Mouse (Mus musculus) forebrain, postnatal 0 days (tissue): ENCODE results near the gene Agbl4. TPM values are rescaled to one million over a fixed set of nuclear protein-coding genes. Genes with fewer than 3 reads are reported as not detected.

ENCODE experiments used
- ATAC-seq: fragments of 200-750 bp; cut with Nextera tagmentation; 2 replicates; pipeline ENCODE4 v1.8.0; 2017; ENCODE audit warnings: mild to moderate bottlenecking, moderate library complexity
- DNase-seq: peaks from one replicate; pipeline ENCODE4 v3.0.0-alpha.2; 2015
- H3K27ac ChIP-seq: fragments of 300-500 bp; sonication (generic); 2 replicates; pipeline ENCODE4 v1.5.1; 2014; ENCODE audit warnings: low read depth, mild to moderate bottlenecking, antibody characterized with exemption, low read length, moderate library complexity, mixed read lengths
- H3K27me3 ChIP-seq: fragments of 300-500 bp; sonication (generic); 2 replicates; pipeline ENCODE4 v1.6.1; 2014; ENCODE audit warnings: mild to moderate bottlenecking, low read length, mixed read lengths; ENCODE audit not compliant: insufficient read depth
- H3K36me3 ChIP-seq: fragments of 300-500 bp; sonication (generic); 2 replicates; pipeline ENCODE4 v1.6.1; 2014; ENCODE audit warnings: mild to moderate bottlenecking, moderate library complexity; ENCODE audit not compliant: insufficient read depth
- H3K4me1 ChIP-seq: fragments of 300-500 bp; sonication (generic); 2 replicates; pipeline ENCODE4 v1.6.1; 2014; ENCODE audit warnings: antibody characterized with exemption; ENCODE audit not compliant: insufficient read depth
- H3K4me2 ChIP-seq: fragments of 300-500 bp; sonication (generic); 2 replicates; pipeline ENCODE4 v1.6.1; 2014; ENCODE audit warnings: low read depth, mild to moderate bottlenecking, moderate library complexity
- H3K4me3 ChIP-seq: fragments of 300-500 bp; sonication (generic); 2 replicates; pipeline ENCODE4 v1.5.1; 2014; ENCODE audit warnings: low read depth, low read length, mixed read lengths
- H3K9ac ChIP-seq: fragments of 300-500 bp; sonication (generic); 2 replicates; pipeline ENCODE4 v1.6.1; 2014; ENCODE audit warnings: mild to moderate bottlenecking
- H3K9me3 ChIP-seq: fragments of 300-500 bp; sonication (generic); 2 replicates; pipeline ENCODE4 v1.6.1; 2016; ENCODE audit warnings: low read length
- CTCF ChIP-seq: sonication (generic); IDR thresholded peaks from 2 replicates; pipeline ENCODE4 v1.5.1; 2016; ENCODE audit warnings: antibody characterized with exemption, control low read depth, low read depth
- WGBS: fragments of 180-500 bp; shearing (Covaris S2); extraction: QIAGEN DNeasy Blood & Tissue Kit; methylation state at CpG from one replicate; pipeline ENCODE4 v1.1.7; 2014; 5-methylcytosine and 5-hydroxymethylcytosine counted together
- polyA plus RNA-seq: library from polyadenylated mRNA; unstranded; fragments of >200 nt; fragmentation: Nextera tagmentation; extraction: Ambion mirVana; gene quantifications from 2 replicates; pipeline ENCODE4 v1.2.1, GENCODE M21; 2015
- total RNA-seq: library from RNA; depleted of rRNA; stranded (reverse); fragments of >200 nt; gene quantifications from 2 replicates; pipeline ENCODE4 v1.2.3, GENCODE M21; 2014

Agbl4 gene
- total and polyA plus RNA-seq, 2 experiments from 2014 or later: 3.3 to 6.2 TPM

GRCm38 (mm10) chr4:111469847-111470246 lies 1072.4 kb downstream of the Agbl4 start:
- Histone ChIP-seq H3K27me3 (no peaks in the 10 kb centered on the region; the same call in 1 of the 2 replicates), H3K4me2 (no peak overlapping the region), H3K27ac (no peak overlapping the region), H3K4me1 (no peaks in the 10 kb centered on the region), H3K9me3 (no peaks in the 10 kb centered on the region), H3K9ac (no peak overlapping the region), H3K4me3 (no peak overlapping the region), H3K36me3 (no peaks in the 10 kb centered on the region)
- WGBS: 73% methylated on average over 2 of the region's 2 CpGs
- no peak for ATAC-seq
- no peak for DNase-seq
- TF ChIP-seq CTCF: no peak

DNA sequence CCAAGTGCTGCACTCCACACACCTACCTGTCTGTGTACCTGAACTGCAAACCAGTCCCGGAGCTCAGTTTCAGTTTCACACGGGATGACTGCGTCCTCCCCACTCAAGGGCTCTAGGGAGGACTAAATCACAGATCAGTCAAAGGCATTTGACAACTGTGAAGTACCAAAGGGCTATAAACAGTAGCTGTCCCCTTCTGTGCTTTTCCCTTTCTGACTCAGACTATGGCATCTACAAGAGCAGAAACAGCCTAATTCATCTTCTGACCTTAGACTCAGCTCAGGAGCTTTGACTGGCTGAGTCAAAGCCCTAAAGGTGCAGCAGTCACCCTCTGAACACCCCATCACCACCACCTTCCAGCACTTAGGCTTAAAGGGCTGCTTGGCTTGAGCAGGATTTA lies 1074.3 kb downstream of the Agbl4 start:
- Histone ChIP-seq H3K4me3 (no peak overlapping the region), H3K27me3 (no peaks in the 10 kb centered on the region; the same call in 1 of the 2 replicates), H3K4me1 (no peaks in the 10 kb centered on the region), H3K36me3 (no peaks in the 10 kb centered on the region), H3K9me3 (no peaks in the 10 kb centered on the region), H3K4me2 (no peak overlapping the region), H3K27ac (no peak overlapping the region), H3K9ac (no peak overlapping the region)
- ATAC-seq (no peak), DNase-seq (no peak)
- 89% methylated on average over 3 of the region's 3 CpGs for WGBS
- no peak for TF ChIP-seq CTCF

GRCm38 (mm10) chr4:111472511-111472910 lies 1075.0 kb downstream of the Agbl4 start:
- no peak for TF ChIP-seq CTCF
- Histone ChIP-seq H3K4me3 (no peak overlapping the region), H3K36me3 (no peaks in the 10 kb centered on the region), H3K9ac (no peak overlapping the region), H3K9me3 (no peaks in the 10 kb centered on the region), H3K4me2 (no peak overlapping the region), H3K27me3 (no peaks in the 10 kb centered on the region; the same call in 1 of the 2 replicates), H3K4me1 (no peaks in the 10 kb centered on the region), H3K27ac (no peak overlapping the region)
- ATAC-seq (0 out of 2 replicates have a peak, but pooled peaks have one; percentile 26), DNase-seq (no peak)
- 22% methylated on average over 3 of the region's 3 CpGs for WGBS

GRCm38 (mm10) chr4:111473014-111473413 lies 1075.6 kb downstream of the Agbl4 start:
- no peak for TF ChIP-seq CTCF
- 65% methylated on average over 1 of the region's 1 CpGs for WGBS
- H3K36me3 ChIP-seq: no peaks in the 10 kb centered on the region
- ATAC-seq: no peak
- DNase-seq: no peak
- H3K4me1 ChIP-seq: no peaks in the 10 kb centered on the region
- H3K4me3 ChIP-seq: no peak overlapping the region
- H3K27ac ChIP-seq: no peak overlapping the region
- H3K27me3 ChIP-seq: no peaks in the 10 kb centered on the region; the same call in 1 of the 2 replicates
- no peak overlapping the region for H3K4me2 ChIP-seq
- no peak overlapping the region for H3K9ac ChIP-seq
- no peaks in the 10 kb centered on the region for H3K9me3 ChIP-seq

DNA sequence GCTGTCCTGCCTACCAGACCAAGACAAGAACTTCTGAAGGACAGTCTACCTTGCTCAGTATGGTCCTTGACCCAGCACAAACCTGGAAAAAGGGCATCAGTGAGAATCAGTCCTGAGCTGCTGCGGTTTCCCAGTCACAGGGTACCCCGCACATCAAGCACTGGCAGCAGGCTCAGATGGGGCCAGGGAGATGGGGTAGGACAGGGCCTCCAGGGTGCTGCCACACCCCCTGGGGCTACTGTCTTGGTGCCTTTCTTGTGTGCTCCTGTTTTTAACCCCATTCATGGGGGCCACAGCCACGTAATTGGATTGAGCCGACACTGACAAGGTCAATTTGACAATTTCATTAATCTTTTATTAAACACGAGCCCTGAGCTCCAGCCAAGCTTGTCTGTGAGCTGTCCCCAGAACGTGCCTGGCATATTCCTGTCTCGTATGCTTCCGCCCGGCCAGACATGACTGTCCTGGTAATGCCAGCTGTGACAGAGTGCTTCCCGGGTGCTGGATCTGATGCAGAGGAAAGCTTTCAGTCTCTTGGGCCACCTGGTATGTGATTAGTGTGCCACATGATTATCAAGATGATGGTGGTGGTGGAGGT lies 1078.0 kb downstream of the Agbl4 start:
- ATAC-seq (peak; percentile 44; the same call in 1 of the 2 replicates), DNase-seq (no peak)
- WGBS: 44% methylated on average over 10 of the region's 10 CpGs
- Histone ChIP-seq H3K27me3 (no peaks in the 10 kb centered on the region; the same call in 1 of the 2 replicates), H3K27ac (no peak overlapping the region), H3K4me3 (no peak overlapping the region), H3K4me2 (no peak overlapping the region), H3K9ac (no peak overlapping the region), H3K4me1 (no peaks in the 10 kb centered on the region), H3K36me3 (no peaks in the 10 kb centered on the region), H3K9me3 (no peaks in the 10 kb centered on the region)
- TF ChIP-seq CTCF: no peak

DNA sequence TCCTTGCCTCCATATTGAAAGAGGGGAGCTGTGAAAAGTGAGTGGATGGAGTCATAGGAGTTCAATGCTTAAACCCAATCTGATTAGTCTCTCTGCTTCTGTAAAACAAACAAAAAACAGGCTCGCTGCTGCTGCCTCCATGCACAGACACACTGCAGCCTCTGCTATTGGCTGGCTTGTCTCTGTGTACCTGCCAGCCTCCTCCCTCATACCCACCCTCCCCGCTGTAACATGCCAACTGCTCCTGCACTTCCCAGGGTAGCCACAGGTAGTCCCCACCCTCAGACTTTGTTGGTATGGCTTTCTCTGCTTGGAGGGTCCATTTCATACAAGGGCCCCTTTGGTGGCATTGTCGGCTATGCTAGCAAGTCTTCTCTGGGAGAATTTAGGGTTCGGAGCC lies 1080.0 kb downstream of the Agbl4 start:
- Histone ChIP-seq H3K4me2 (no peak overlapping the region), H3K9ac (no peak overlapping the region), H3K36me3 (no peaks in the 10 kb centered on the region), H3K9me3 (no peaks in the 10 kb centered on the region), H3K4me3 (no peak overlapping the region), H3K4me1 (no peaks in the 10 kb centered on the region), H3K27ac (no peak overlapping the region), H3K27me3 (no peaks in the 10 kb centered on the region; the same call in 1 of the 2 replicates)
- DNase-seq (no peak), ATAC-seq (peak; percentile 60)
- 23% methylated on average over 4 of the region's 4 CpGs for WGBS
- no peak for TF ChIP-seq CTCF

DNA sequence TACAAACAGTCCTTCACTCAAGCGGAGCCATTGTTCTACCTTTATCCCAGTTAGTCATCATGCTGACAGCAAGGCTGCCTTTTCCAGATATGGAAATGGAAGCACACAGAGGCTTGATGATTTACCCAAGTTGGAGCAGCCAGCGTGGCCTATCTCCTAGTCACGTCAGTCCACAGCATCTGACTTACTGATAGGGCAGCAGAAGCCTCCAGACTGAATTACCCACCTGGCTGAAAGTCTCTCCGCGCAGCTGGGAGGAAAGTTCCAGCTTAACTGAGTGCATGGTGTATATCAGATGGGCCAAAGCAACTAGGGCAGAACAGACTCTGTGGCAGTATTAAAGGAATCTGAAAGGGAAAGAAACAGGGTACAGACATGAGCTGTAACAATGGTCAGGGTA lies 1086.0 kb downstream of the Agbl4 start:
- H3K9me3 ChIP-seq: no peaks in the 10 kb centered on the region
- WGBS: 92% methylated on average over 5 of the region's 5 CpGs
- H3K4me1 ChIP-seq: no peaks in the 10 kb centered on the region
- no peak overlapping the region for H3K27ac ChIP-seq
- no peaks in the 10 kb centered on the region for H3K27me3 ChIP-seq
- no peak overlapping the region for H3K4me2 ChIP-seq
- DNase-seq: no peak
- H3K4me3 ChIP-seq: no peak overlapping the region
- H3K36me3 ChIP-seq: no peaks in the 10 kb centered on the region
- ATAC-seq: no peak
- H3K9ac ChIP-seq: no peak overlapping the region
- TF ChIP-seq CTCF: no peak
